Mouse (Mus musculus) layer of hippocampus, adult 9-10 months (tissue): ENCODE data around the gene Nfe2l2.

Experiments
- DNase-seq: peaks from one replicate; pipeline ENCODE4 v3.0.0; 2022; ENCODE audit warnings: low spot score

Gene Nfe2l2

GRCm38 (mm10) chr2:75704234-75705161 lies at the start of gene Nfe2l2:
TSS of gene Nfe2l2 (minus strand) at chr2:75704641.
- peak; percentile 68 for DNase-seq

GRCm38 (mm10) chr2:75752306-75753175 lies 48.1 kb upstream of the Nfe2l2 start:
- DNase-seq: no peak

GRCm38 (mm10) chr2:75751896-75752295 lies 47.5 kb upstream of the Nfe2l2 start:
- DNase-seq: no peak

- no peak for DNase-seq
Measured at GRCm38 (mm10) chr2:75750869-75751268, 46.4 kb upstream of the Nfe2l2 start.

DNA sequence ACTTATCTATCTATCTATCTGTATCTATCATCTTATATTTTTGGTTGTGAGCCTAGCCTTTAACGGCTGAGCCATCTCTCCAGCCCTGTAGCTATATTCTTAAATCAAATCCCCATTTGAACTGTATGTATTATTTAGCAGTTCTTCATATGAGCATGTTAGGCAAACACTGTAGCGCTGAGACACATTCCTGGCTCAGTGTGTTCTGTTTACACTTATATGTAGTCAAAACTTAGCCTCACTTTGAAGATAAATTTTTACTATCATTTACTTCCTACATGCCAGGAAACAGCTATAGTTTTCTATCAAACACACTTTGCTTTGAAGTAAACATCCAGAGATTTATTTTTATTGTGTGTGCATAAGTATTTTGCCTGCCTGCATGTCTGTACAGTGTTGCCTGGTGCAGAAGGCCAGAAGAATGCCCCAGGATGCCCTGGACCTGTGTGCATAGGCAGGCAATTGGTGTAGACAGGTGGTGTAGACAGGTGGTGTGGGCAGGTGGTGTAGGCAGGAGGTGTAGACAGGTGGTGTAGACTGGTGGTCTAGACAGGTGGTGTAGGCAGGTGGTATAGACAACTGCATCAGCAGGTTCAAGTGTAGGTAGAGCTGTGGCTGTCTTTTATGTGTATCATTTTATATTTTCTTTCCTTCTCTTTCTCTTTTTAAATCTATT lies 45.7 kb upstream of the Nfe2l2 start:
- DNase-seq: no peak

- DNase-seq: no peak
Measured at GRCm38 (mm10) chr2:75748841-75749240, 44.4 kb upstream of the Nfe2l2 start.

DNA sequence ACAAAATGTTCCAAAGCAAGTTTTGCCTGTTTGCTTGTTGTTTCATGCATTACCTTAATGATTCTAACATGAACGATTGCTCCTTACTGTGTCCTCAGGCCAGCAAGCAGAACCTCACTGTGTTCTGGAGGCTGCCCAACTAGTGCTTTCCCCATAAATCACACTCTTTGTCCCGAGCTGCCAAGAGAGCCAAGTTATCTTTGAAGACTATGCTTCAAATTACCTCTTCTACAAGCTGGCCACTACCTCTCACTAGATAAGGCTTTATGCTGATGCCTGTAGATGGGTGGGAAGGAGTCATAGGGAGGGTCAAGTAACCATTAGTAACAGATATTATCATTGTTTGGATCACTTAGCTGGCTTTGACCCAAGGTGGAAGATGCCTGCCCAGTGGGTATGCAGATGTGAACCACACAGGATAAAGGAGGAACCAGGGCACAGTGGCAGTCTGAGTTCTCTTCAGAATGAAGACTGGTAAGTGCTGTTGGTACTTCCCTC lies 32.6 kb upstream of the Nfe2l2 start:
- no peak for DNase-seq

GRCm38 (mm10) chr2:75734196-75734865 lies 29.9 kb upstream of the Nfe2l2 start:
- DNase-seq: no peak

GRCm38 (mm10) chr2:75733177-75733576 lies 28.7 kb upstream of the Nfe2l2 start:
- no peak for DNase-seq

DNA sequence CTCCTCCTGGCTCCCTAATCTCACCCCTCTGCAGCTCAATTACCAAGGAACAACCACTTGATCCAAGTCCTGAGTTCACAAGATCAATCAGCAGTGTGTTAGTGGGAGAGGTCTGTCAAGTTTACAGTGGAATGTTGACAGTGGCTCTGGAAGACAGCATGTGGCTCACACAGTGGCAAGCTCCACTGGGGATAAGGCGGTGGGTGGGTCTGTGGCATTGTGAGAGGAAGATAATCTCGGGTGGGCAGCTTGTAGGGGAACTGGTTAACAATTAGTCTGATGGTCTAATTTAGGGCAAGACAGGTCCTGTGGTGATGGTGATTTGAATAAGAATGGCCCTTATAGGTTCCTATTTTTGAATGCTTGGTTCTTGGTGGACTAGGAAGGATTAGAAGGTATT lies 27.5 kb upstream of the Nfe2l2 start:
- DNase-seq: no peak

GRCm38 (mm10) chr2:75731233-75731651 lies 26.8 kb upstream of the Nfe2l2 start:
- no peak for DNase-seq

GRCm38 (mm10) chr2:75730052-75730451 lies 25.6 kb upstream of the Nfe2l2 start:
- DNase-seq: no peak

GRCm38 (mm10) chr2:75724863-75725445 lies 20.5 kb upstream of the Nfe2l2 start:
- DNase-seq: no peak

GRCm38 (mm10) chr2:75723481-75723880 lies 19.0 kb upstream of the Nfe2l2 start:
- DNase-seq: no peak

- no peak for DNase-seq
Measured at GRCm38 (mm10) chr2:75722893-75723292, 18.5 kb upstream of the Nfe2l2 start.

DNA sequence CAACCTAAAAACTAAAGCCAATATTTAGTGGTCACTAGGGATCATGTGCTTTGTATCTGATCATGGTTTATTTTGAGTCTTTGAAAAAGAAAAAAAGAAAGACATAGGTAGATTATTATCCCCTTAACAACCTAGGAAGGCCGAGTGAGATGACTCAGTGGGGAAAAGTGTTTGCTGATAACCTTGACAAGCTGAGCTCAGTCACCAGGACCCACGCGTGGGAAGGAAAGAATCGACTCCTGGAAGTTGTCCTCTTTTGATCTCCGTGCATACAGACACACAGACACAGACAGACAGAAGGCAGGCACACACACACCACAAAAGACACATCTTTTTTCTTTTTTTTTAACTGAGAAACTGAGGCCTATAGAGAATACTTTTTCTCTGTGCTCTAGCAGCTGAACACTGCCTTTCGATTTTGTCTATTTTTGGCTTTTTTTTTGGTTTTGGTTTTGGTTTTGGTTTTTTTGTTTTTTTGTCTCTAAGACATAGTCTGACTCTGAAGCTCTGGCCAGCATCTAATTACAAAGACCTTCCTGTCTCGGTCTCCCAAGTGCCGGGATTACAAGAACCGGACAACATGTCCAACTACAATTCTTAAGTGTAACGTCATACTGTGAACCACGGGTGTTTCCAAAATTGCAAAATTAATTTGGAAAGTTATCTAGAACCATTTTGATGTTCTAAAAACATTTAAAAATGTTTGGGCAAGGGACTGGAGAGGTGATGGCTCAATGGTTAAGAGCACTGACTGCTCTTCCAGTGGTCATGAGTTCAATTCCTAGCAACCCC lies 16.0 kb upstream of the Nfe2l2 start:
- DNase-seq: no peak

GRCm38 (mm10) chr2:75719331-75719869 lies 15.0 kb upstream of the Nfe2l2 start:
- DNase-seq: no peak

- DNase-seq: no peak
Measured at GRCm38 (mm10) chr2:75716046-75717016, 11.9 kb upstream of the Nfe2l2 start.

DNA sequence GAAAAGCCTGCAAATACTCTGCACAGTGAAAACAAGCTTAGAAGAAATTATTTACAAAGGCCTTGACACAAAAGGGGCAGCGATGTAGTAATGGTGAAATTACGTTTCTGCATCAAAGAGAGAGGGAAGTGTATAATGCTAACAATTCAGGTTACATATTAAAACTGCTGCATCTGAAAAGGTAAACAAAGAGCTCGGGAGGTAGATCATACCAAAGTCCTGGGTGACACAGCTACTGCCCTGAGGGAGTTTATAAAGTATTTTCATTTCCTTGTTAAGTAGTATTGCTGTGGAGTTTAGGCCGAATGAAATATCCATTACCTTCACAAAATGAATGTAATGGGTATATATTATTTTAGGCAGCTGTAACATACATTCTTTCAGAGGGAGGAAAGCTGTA lies 10.3 kb upstream of the Nfe2l2 start:
- no peak for DNase-seq
